Mouse (Mus musculus) urinary bladder, postnatal 14 days (tissue): ENCODE measurements around the gene Prss57.
"Not testable (repeated sequence)": the region's sequence is repeated elsewhere in the genome, so short reads cannot be mapped to it uniquely, and the experiment has no call there.

Experiments used
- DNase-seq: peaks from one replicate; pipeline ENCODE4 v3.0.0; 2021; ENCODE audit warnings: low spot score

The Prss57 gene

DNA sequence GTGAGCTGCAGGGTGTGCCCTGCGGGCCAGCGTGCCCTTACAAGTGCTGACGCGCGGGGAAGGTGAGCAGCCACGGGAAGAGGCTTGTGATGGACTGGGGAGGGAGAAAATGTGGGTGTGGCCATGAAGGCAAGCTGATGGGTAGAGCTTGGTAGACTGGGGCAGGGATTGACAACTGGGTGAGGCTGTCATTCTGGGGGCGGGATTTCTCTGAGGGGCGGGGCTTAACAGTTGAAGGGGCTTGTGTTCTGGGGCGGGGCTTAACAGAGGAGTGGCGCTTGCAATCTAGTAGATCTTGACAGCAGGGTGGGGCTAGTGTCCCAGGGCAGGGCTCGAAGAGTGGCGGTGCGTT is 10.1 kb downstream of the Prss57 start:
- DNase-seq, result no peak

DNA sequence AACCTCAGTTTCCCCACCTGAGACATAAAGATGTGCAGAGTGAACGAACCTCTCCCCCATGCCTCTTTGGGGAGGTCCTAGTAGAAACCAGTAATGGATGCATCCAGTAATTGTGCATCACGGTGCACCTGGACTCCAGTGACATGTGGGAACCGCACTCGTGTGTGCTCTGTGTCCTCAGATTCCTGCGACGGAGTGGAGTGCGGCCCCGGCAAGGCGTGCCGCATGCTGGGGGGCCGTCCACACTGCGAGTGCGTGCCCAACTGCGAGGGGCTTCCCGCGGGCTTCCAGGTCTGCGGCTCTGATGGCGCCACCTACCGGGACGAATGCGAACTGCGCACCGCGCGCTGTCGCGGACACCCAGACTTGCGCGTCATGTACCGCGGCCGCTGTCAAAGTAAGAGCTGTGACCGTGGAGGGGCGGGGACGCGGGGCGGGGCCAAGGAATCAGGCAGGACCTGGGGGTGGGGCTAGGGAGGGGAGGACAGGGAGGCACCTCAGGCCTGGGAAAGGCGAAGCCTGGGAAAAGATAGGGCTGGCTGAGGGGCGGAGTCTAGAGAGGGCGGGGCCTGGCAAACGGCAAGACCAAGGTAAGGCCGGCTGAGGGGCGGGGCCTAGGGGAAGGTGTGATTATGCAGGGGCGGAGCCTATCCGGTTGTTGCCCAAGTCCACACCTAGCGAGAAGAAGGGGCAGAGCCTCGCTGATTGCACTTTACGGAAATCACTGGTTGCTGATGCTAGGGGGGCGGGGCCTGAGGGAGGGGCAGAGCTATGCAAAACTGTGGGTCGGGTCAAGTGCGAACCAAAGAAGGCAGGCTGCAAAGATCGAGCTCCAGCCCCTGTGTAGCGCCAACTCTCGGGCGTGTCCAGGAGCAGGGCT is 10.7 kb downstream of the Prss57 start:
- DNase-seq, result peak; percentile 99

DNA sequence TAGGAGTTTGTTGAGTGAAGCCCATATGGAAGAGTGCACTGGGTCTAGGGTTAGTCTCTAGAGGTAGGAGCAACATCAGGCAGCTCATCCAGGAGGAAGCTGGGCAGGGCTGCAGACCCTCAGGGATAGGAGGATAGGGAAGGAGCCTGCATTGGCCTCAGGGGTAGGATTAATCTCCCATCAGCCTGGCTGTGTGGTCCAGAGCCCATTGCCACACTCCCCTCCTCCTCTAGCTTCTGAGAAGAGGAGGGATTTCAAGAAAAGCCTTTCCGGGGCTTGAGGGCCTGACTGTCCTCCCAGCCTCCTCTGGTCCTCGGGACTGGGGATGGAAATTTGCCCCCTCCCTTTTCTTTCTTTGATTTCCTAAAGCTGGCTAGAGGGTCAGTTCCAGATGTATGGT is 11.6 kb downstream of the Prss57 start:
- DNase-seq, result no peak

DNA sequence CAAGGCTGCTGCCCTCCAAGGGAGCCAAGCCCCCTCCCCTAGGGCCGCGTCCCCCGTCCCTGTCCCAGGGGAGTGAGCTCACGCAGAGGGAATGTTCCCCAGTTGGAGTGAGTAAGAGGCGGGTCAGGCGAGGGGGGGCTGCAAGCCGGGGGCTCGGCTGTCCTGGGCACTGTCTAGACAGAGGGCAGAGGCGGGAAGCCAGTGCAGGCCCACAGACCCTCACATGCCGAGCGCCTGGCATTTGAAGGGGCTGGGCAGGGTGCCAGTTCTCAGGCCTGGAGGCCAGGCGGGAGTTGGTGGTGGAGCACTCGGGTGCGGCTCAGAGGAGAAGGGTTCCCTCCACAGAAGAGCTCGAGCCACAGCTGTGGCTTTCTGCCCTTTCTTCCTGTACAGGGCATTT is 12.8 kb downstream of the Prss57 start:
- DNase-seq, result peak; percentile 65

DNA sequence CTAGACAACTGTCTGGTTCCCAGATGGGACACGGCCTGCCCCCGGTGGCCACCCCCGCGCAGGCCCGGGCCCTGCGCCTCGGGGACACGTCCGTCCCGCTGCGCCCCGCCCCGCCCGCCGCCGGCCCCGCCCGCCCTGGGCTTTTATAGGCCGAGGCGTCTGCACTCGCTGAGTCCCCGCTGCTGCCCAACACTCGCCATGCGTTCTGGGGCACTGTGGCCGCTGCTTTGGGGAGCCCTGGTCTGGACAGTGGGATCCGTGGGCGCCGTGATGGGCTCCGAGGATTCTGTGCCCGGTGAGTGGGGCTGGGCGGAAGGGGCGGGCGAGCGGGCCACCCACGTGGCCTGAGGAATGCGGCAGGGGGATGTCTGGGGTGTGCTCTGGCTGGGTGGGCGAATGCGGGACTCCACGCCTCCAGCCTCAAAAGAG is 13.6 kb downstream of the Prss57 start, which contains the start of gene Fstl3:
Gene Fstl3, plus strand, starts transcription at position 170 of the 429 bp plus-strand sequence.
- DNase-seq, result peak; percentile 49

DNA sequence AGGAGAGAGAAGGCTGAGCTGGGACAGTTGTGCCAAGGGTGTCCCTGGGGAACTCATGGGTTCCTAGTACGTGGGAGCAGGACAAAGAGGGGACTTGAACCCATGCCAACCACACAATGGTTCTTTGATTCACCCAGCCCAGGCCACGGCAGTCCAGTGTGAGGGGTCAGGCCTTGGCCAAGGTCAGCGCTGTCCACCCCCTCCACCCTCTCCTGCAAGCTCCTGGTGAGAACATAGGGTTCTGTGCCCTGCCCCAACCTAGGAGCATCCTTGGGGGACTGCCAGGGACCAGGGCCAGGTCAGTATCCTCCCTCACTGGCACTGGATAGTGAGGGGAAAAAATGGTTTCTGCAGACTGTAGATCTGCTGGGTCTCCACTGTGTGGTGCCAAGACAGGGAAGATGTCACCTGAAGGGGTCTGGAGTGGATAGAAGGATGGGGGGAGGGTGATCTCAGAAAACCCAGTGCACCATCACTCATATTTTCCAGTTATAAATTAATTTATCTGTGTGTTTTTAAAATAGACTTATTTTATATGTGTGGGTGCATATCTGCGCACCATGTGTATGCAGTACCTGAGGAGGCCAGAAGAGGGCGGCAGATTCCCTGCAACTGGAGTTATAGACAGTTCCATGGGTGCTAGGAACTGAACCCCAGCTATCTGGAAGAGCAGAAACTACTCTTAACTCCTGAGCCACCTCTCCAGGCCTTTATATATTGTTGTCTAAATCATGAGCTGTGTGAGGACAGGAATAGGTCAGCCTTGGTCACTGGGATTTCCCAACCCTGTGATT is 16.1 kb downstream of the Prss57 start:
- DNase-seq, result no peak

DNA sequence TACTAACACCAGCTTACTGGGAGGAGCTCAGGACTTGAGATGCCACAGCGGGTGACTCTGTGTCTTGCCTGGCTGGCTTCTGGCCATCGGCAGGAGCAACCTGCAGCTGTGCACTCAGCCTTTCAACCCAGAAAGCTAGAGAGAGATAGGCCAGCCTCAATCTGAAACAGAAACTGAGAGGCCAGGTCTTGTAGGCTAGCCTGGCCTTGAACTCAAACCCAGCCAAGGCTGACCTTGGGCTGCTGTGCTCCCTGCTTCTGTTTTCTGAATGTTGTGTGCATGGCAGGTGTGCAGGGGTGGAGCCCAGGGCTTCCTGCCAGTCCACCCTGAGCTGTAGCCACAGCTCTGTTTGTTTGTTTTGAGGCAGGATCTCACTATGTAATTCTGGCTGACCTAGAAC is 17.6 kb downstream of the Prss57 start:
- DNase-seq, result no peak

DNA sequence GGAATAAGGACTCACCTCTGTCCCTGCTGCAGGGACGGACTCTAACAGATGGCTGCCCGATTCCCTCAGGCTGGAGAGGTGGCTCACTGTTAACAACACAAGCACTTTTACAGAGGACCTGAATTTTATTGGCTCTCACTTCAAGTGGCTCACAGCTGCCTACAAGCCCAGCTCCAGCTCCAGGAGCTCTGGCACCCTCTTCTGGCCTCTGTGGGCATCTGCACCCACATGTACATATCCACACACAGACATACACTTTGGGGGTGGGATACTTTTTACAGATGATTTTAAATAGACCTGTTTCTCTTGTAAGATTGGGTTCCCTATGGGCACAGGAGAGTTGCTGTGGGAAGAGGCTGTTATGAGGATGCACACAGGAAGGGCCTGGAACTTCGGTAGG is 18.4 kb downstream of the Prss57 start:
- DNase-seq, result no peak

DNA sequence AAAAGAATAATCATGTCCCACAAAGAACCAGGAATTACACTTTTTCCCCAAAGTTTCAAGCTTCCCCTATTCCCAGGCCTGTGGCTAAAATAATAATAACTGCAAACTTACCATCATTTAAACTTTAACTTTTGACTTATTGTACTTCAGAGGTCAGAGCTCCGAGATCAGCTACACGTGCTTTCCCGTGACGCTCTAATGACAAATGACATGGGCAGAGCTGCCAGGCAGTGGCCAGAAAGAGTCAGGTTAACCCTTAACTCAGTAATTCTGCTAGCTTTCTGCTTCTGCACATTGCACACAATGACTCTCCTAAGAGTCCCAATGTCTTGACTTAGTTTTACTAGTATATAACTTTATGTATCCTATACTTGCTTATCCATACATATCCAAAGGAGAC is 21.4 kb downstream of the Prss57 start:
- DNase-seq, result no peak

DNA sequence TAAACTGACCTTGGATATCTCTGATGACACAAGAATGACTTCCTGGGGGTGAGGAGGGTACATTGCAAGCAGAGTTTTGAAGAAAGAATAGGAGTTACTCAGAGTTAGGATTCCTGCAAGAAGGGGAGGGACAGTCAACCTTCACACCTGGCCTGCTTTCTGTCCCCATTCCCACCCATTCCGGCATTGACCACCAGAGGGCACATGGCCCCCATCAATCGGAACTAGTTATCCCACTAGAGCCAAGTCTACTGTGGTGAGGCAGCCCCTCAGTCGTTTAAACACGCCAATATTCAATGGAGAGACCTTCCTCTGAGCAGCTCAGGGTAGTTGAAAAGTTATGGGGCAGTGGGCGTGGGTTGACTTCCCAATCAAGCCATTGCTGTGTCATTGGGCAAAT is 22.4 kb downstream of the Prss57 start:
- peak; percentile 75 for DNase-seq

DNA sequence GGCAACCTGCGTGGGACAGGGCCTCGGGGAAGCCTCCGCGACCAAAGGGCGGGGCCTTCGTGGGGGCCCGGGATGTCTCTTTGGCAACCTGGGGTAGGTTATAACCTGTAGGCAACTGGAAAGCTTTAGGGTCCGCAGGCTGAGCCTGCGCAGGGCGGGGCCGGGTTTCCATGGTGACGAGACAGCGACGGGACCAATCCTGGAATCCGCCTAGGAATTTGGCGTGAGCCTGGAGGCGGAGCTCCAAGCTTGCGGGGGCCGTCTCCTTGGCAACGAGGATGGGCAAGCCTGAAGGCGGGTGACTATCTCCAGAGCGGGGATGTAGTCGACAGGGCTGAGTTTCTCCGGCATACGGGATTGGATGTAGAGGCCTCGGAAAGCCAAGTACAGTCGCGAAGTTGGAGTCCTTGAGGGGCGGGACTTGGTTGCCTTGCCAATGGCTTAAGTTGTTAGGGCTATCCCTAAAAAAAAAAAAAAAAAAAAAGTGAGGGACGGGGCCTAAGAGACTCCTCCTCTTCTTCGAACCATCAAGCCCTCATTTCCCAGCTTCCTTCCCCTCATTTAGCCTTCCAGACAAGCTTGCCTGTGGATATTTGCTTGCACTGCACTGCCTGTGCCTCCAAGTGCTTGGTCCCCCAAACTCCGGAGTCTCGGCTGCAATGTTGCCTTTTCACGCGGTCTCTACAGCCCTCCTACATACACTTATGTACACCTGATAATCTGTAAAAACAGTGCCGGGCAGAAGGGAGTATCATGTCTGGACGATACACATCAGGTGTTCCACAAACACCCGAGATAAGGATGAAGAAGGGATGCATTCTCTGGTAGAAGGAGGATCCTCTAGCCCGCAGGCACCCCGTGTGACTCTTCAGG is 23.2 kb downstream of the Prss57 start:
- peak; percentile 94 for DNase-seq

DNA sequence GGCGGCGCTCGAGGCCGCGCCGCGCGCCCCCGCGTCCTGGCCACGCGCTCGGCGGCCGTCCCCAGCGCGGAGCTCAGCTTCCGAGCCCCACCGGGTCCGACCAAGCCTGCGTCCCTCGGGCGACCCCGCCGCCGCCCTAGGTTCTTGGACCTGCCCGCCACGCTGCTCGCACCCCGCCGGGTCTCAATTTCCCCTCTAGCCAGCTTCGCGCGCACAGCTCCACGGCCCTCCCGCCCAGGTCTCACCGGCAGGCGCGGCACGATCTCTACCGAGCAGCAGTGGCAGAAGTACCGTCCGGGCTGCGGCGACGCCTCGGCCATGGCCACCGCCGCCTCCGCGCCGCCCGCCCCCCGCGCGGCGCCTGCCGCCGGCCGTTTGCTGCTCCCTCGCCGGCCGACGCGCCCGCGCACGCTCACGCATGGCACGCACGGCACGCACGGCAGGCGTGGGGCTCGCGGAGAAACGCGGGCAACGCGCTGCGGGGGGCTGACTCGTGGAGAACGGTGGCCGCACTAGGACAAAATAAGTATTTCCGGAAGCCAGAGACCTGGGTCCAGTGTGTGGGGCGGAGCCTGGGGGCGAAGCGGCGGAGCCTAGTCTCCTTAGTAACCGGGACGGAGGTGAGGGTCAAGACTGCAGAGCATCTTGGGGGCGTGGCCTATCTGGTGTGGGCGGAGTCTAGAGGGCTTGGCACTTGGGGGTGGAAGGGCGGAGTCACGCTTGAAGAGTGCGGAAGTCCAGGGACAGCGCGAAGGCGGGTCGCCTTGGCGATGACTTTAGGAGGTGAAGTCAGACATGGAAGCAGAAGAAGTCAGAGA is 24.0 kb downstream of the Prss57 start, which contains the start of gene Rnf126:
Gene Rnf126, minus strand, starts transcription at position 445 of the 818 bp plus-strand sequence.
- peak; percentile 99 for DNase-seq

DNA sequence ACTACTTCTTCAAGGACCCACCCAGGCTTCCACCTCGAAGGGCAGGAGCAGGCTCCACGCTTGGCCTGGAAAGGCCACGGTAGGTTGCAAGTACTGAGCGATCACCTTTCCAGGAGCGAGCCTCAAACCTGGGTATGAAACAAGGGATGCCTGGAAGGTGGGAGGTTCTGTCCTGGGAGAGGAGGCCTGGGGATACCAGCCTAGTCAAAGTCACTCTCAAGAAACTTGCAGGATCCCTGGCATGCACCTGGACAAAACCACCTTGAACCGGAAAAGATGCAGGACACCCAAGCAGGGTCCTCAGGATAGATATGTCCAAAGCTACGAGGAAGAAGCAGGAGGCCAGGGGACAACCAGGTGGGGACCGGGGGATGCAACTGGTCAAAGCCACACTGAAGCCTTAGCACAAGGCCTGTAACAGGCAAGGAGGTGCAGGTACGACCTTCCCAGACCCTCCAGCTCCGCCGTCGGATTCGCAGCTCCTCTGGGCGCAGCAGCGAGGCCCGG is 24.7 kb downstream of the Prss57 start:
- DNase-seq, result no peak

DNA sequence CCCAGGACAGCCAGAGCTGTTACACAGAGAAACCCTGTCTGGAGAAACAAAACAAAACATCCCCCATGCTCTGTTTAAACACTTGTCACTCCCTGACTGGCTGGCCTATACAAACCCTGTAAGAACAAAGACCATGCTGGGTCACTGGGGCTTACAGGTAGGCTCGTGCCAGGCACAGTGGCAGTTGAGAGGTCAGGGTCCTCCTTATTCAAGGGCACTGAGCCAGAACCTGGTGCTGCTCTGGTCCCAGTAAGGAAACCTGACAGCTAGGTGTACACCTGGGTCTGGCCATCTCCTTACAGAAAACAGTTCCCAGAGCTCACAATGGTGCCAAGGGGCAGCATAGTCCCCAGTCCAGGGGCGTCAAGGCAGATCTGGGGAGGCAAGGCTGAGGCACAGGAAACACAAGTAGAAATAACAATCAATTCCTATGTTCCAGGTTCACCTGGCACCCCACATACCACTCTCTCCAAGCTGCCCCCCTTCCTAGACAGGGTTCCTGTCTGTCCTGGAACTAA is 25.5 kb downstream of the Prss57 start:
- DNase-seq, result no peak

DNA sequence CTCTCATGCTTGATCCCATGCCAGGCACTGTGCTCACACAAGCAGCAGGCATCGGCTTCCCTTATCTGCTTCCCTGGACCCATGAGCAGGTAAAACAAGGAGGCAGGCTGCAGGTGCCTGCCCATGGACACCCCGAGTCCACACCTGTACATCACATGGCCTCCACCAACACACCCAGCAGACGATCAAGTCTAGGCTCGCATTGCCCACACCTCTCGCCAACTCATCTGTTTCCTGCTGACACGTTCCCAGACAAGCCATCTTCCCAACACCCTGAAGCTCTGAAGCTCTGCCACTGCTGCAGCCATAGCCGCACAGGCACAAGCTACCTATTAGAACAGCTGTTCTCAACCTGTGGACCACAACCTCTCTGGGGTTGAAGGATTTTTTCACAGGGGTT is 26.5 kb downstream of the Prss57 start:
- DNase-seq, result peak; percentile 44

DNA sequence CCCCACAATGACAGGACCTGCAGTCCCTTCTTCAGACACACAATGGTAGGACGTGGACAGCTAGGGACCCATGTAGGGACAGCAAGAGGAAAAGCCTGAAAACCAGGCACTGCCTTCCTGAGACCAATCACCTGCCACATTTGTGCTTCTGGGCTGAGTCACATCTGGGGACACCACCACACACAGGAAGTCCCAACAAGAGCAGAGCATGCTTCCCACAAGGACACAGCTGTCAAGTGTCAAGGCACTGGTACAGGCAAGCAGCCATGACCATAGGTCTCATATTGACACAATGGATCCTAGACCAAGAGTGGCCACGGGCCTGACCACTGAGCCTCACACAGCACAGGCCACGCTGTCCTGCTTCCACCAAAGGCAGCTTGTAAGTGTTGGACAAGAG is 27.9 kb downstream of the Prss57 start:
- DNase-seq, result no peak

DNA sequence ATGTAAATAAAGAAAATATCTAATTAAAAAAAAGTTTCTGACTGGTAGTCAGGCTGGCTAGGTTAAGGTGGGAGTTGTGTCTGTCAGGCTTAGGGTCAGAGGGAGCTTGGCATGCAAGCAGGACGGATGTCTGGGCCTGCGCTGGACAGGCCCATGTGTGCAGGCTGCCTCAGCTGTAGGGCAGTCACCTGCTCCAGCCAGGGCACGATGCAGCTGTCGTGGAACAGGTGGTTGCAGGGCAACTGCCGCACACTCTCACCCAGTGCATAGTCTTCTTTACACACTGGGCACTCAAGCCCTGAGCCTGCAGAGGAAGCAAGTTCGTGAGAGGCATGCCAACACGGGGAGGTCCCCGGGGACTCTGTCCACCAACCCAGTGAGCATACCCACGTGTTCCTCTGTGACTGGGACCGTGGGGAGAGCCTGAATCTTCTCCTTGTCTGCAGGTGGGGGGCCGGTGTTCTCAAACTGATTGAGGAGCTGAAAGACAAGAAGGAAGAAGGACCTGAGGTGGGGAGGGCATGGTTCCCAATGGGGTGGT is 30.1 kb downstream of the Prss57 start:
- no peak for DNase-seq

DNA sequence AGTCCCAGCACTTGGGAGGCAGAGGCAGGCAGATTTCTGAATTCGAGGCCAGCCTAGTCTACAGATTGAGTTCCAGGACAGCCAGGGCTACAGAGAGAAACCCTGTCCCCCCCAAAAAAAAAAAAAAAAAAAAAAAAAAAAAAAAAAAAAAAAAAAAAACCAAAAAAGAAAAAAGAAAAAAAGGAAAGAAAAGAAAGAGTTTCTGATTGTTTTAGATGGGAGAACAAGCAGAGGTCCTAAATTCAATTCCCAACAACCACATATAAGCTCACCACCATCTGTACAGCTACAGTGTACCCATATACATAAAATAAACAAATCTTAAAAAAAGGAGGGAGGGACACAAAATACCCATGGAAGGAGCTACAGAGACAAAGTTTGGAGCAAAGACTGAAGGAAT is 31.1 kb downstream of the Prss57 start:
- not testable (repeated sequence) for DNase-seq

DNA sequence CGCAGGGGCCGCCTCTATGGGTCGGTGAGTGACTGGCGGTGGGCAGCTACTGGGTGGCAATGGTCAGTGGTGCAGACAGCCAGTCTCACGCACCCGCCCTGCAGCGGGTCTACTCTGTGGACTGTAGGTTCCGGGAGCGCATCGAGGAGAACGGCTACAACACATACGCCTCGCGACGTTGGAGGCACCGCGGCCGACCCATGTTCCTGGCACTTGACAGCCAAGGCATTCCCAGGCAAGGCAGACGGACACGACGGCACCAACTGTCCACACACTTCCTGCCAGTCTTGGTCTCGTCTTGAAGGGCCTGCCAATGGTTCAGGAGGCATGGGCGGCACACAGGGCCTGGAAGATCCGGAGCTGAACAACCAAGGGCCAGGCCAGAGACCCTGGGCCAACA is 34.1 kb downstream of the Prss57 start:
- no peak for DNase-seq

DNA sequence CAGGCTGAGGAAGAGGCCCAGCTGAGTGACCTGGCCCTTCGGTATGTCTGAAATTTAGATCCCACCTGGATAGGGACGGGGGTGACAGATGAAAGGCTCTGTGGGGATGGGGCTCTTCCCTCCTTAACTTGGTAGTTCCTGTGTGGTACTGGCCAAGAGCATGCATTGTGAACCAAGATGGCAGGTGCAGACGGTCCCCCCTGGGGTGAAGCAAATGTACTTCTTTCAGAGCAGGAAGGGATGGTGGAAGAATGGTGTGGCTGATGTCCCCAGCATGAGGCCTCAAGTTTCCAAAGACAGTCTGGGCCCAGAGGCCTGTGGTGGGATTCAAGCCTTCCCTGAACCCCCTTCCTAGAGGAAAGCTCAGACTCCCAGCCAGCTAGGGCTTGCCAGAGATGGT is 34.9 kb downstream of the Prss57 start:
- no peak for DNase-seq
